Mouse (Mus musculus) forebrain, embryonic 15.5 days (tissue): ENCODE measurements around the gene Slc6a19. TPM values are rescaled to one million over a fixed set of nuclear protein-coding genes. Genes with fewer than 3 reads are reported as not detected.

Experiments used
- ATAC-seq: fragments of 200-750 bp; cut with Nextera tagmentation; replicated peaks from 2 replicates; pipeline ENCODE4 v1.8.0; 2017; ENCODE audit warnings: mild to moderate bottlenecking, moderate TSS enrichment, moderate library complexity
- H3K27ac ChIP-seq: fragments of 300-500 bp; sonication (generic); replicated peaks from 2 replicates; pipeline ENCODE4 v1.5.1; 2015; ENCODE audit warnings: mild to moderate bottlenecking, inconsistent platforms
- H3K27me3 ChIP-seq: fragments of 300-500 bp; sonication (generic); 2 replicates; pipeline ENCODE4 v1.6.1; 2015; ENCODE audit warnings: inconsistent platforms
- H3K36me3 ChIP-seq: fragments of 300-500 bp; sonication (generic); 2 replicates; pipeline ENCODE4 v1.6.1; 2015; ENCODE audit warnings: mild to moderate bottlenecking, inconsistent platforms
- H3K4me1 ChIP-seq: fragments of 300-500 bp; sonication (generic); 2 replicates; pipeline ENCODE4 v1.6.1; 2015; ENCODE audit warnings: inconsistent platforms
- H3K4me2 ChIP-seq: fragments of 300-500 bp; sonication (generic); replicated peaks from 2 replicates; pipeline ENCODE4 v1.6.1; 2015; ENCODE audit warnings: mild to moderate bottlenecking, inconsistent platforms
- H3K4me3 ChIP-seq: fragments of 300-500 bp; sonication (generic); 2 replicates; pipeline ENCODE4 v1.5.1; 2015; ENCODE audit warnings: mild to moderate bottlenecking, inconsistent platforms
- H3K9ac ChIP-seq: fragments of 300-500 bp; sonication (generic); replicated peaks from 2 replicates; pipeline ENCODE4 v1.6.1; 2015; ENCODE audit warnings: mild to moderate bottlenecking, inconsistent platforms
- H3K9me3 ChIP-seq: fragments of 300-500 bp; sonication (generic); 2 replicates; pipeline ENCODE4 v1.6.1; 2016; ENCODE audit warnings: inconsistent platforms
- WGBS: fragments of 180-500 bp; shearing (Covaris S2); methylation state at CpG from one replicate; pipeline ENCODE4 v1.1.7; 2015; ENCODE audit warnings: mixed read lengths; 5-methylcytosine and 5-hydroxymethylcytosine counted together
- polyA plus RNA-seq: library from polyadenylated mRNA; unstranded; fragments of >200 nt; fragmentation: Nextera tagmentation; extraction: Ambion mirVana; gene quantifications from 2 replicates; pipeline ENCODE4 v1.2.1, GENCODE M21; 2015

The Slc6a19 gene
- polyA plus RNA-seq, 1 experiment from 2014 or later: 0.06 TPM

DNA sequence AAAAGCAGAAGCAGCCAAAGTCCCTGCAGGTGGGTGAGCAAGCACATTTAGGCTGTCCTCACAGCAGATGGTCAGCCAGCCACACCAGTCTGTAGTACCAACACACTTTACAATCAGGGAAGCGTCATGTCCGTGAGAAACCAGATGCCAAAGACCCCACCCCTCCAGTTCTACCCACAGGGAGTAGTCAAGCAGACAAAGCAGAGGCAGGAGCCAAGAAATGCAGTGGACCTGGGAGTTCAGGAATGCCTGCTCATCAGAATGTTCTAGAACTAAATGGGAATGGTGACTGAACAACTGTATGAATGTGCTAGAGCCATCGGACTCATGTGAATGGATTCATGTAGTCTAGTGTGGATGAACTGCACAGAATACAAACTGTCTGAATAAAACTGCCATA lies 17.1 kb downstream of the Slc6a19 start:
- Histone ChIP-seq H3K9me3 (no peaks in the 10 kb centered on the region), H3K4me1 (no peaks in the 10 kb centered on the region), H3K4me3 (no peak overlapping the region), H3K27me3 (no peaks in the 10 kb centered on the region), H3K4me2 (no peak overlapping the region), H3K27ac (no peak overlapping the region), H3K36me3 (no peaks in the 10 kb centered on the region), H3K9ac (no peak overlapping the region)
- ATAC-seq: no peak
- WGBS: 72% methylated on average over 3 of the region's 3 CpGs

DNA sequence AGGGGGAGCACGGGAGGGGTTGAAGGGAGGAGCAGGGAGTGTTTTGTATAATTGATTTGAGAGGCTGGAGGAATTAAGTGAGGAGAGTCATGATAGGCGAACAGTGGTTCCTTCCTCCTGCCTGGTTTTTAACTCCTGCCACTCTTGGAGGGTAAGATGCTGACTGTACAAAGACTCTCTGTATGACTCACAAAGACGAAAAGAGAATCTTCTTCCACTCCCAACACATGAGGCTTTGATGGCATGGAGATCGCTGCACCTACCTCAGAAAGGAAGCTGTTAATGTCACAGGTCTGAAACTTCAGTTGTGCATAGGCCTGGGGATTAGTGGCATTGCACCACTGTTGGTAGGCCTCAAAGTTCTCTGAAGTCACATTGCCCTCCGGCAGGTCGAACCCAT lies 19.2 kb downstream of the Slc6a19 start:
- Histone ChIP-seq H3K4me2 (no peak overlapping the region), H3K27ac (no peak overlapping the region), H3K9ac (no peak overlapping the region), H3K27me3 (no peaks in the 10 kb centered on the region), H3K9me3 (no peaks in the 10 kb centered on the region), H3K4me1 (no peaks in the 10 kb centered on the region), H3K4me3 (no peak overlapping the region), H3K36me3 (no peaks in the 10 kb centered on the region)
- ATAC-seq: no peak
- 83% methylated on average over 6 of the region's 6 CpGs for WGBS

DNA sequence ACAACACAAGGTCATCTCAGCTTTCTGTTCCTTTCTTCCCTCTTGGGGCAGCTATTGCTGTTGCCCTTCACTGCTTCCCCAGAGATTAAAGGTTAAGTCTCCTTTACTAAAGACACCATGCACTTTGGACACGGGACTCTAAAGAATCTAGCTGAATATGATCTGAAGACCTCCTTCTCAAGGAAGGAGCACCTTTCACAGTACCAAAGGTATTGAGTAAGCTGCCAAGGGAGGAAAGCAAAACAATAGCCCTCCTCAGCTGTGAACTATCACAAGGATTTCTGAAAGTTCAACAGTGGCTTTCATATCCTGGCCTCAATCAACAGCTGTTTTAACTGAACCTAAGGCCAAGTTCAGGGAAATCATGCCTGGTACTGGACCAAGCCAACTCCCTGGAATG lies 20.3 kb downstream of the Slc6a19 start:
- H3K27ac ChIP-seq: no peak overlapping the region
- no peaks in the 10 kb centered on the region for H3K27me3 ChIP-seq
- no peaks in the 10 kb centered on the region for H3K4me1 ChIP-seq
- H3K9ac ChIP-seq: no peak overlapping the region
- 74% methylated on average over 1 of the region's 1 CpGs for WGBS
- no peak for ATAC-seq
- H3K36me3 ChIP-seq: no peaks in the 10 kb centered on the region
- H3K4me2 ChIP-seq: no peak overlapping the region
- no peaks in the 10 kb centered on the region for H3K9me3 ChIP-seq
- no peak overlapping the region for H3K4me3 ChIP-seq

DNA sequence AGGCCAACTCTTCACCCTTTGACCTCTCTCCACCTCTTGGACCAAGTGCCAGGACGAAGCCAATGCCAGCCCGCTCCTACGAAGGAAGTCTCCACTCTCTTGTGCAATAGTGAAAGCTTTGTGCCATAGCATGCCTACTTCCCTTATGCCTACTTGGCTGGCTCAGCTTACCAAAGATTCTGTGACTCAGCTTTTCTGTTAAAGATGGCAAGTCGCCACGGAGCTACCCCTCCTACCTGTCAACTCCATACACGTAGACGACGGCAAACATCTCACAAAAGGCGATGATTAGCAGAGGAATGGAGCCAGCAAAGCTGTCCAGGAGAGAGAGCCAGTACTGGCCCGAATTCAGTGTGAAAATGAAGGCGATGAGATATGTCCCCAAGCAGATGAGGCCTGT lies 21.0 kb downstream of the Slc6a19 start:
- WGBS: 79% methylated on average over 11 of the region's 11 CpGs
- no peak for ATAC-seq
- no peaks in the 10 kb centered on the region for H3K36me3 ChIP-seq

DNA sequence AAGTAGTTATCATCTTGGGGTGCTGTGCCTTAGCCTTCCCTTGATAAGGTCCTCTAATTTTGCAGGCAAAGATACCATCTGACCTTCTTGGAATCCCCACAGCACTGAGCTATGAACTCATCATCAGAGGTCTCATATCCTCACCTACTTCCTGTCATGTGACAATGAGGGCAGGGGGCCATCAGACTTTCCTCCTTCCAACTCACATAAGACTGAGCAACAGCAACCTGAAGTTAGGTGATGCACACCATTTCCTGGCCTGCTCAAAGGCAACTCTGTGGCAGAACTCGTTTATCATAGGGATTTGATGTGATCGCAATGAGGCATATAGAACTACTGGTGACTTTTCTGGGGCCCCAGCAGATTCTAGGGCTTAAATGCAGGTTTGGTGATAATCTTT lies 22.4 kb downstream of the Slc6a19 start:
- no peaks in the 10 kb centered on the region for H3K9me3 ChIP-seq

More for the DNA sequence above, 21.0 kb downstream of the Slc6a19 start:
- no peaks in the 10 kb centered on the region for H3K9me3 ChIP-seq
- no peaks in the 10 kb centered on the region for H3K27me3 ChIP-seq
- H3K4me2 ChIP-seq: no peak overlapping the region
- H3K4me3 ChIP-seq: no peak overlapping the region
- H3K4me1 ChIP-seq: no peaks in the 10 kb centered on the region
- H3K9ac ChIP-seq: no peak overlapping the region
- H3K27ac ChIP-seq: no peak overlapping the region

DNA sequence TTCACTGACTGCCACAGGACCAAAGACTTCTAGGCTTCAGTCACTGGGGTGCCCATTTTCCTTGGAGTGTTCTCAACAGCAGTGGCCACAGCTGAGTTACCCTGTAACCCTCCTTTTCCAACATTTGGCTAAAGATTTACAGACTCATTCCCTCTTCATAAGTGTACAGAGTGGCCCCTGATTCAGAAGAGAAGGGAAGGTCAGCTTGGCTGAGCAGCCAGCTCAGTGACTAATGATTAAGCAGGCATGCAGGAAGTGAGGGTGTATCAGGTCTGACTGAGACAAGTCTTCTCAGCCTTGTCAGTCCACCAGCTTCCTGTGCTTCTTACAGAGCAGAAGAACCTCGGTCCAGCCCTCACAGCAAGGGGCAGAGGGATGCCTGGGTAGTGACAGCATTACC lies 24.3 kb downstream of the Slc6a19 start:
- 48% methylated on average over 1 of the region's 1 CpGs for WGBS
- Histone ChIP-seq H3K36me3 (no peaks in the 10 kb centered on the region), H3K4me2 (no peak overlapping the region), H3K4me3 (no peak overlapping the region), H3K4me1 (no peaks in the 10 kb centered on the region), H3K9ac (no peak overlapping the region), H3K27ac (no peak overlapping the region), H3K27me3 (no peaks in the 10 kb centered on the region), H3K9me3 (no peaks in the 10 kb centered on the region)
- ATAC-seq: no peak

More for the DNA sequence above, 22.4 kb downstream of the Slc6a19 start:
- no peaks in the 10 kb centered on the region for H3K36me3 ChIP-seq
- H3K4me2 ChIP-seq: no peak overlapping the region
- no peaks in the 10 kb centered on the region for H3K4me1 ChIP-seq
- H3K27me3 ChIP-seq: no peaks in the 10 kb centered on the region
- no peak overlapping the region for H3K4me3 ChIP-seq
- 87% methylated on average over 2 of the region's 2 CpGs for WGBS
- no peak overlapping the region for H3K9ac ChIP-seq
- H3K27ac ChIP-seq: no peak overlapping the region
- ATAC-seq: no peak

DNA sequence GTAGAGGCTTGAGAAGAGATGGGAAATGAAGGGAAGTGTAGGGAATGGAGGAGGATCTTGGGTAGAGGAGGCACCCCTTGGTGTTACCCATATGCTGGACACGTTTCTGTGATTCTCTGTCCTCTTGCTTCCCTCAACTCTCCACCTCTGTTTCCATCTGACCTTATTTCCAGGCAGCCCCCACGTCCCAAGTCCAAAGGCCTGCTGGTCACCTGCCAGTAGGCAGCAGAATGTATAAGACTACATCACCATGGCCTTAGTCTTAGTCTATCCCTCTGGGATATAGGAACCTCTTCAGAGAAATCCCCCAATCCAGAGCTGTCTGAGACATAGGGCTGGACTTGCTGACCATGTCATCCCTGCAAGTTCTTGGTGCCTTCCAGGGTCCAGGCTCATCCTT lies 25.4 kb downstream of the Slc6a19 start:
- Histone ChIP-seq H3K27me3 (no peaks in the 10 kb centered on the region), H3K27ac (no peak overlapping the region), H3K4me3 (no peak overlapping the region), H3K4me1 (no peaks in the 10 kb centered on the region), H3K9ac (no peak overlapping the region), H3K4me2 (no peak overlapping the region), H3K9me3 (no peaks in the 10 kb centered on the region), H3K36me3 (no peaks in the 10 kb centered on the region)
- no peak for ATAC-seq
- 48% methylated on average over 2 of the region's 2 CpGs for WGBS

DNA sequence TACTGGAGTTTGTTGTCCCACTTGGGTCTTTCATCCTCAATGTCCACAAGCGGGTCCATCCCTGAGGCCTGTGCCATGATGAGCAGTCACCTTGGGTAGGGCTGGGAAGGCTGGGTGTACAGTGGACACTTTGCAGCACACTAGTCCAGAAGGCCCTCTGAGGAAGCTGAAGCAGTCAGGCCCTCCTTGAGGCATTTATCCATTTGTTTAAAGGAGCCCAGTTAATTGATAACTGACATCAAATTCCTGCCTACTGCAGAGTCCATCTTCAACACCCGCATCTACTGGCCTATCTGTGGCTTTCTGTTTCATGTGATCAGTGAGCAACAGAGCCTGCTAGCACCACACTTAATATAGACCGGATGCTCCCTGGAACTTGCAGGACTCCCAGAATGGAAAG lies 26.8 kb downstream of the Slc6a19 start, which contains the start of gene Slc6a18:
Slc6a18 (minus strand) TSS at position 171 of the 400 bp plus-strand sequence.
- no peak within 1 kb of the TSS for H3K27ac ChIP-seq
- WGBS: 89% methylated on average over 3 of the region's 3 CpGs
- H3K4me2 ChIP-seq: no peak within 1 kb of the TSS
- H3K36me3 ChIP-seq: no peaks in the 10 kb centered on the region
- no peak for ATAC-seq
- H3K4me3 ChIP-seq: no peak within 1 kb of the TSS
- H3K4me1 ChIP-seq: no peaks in the 10 kb centered on the region
- no peak within 1 kb of the TSS for H3K9ac ChIP-seq
- H3K27me3 ChIP-seq: no peaks in the 10 kb centered on the region
- no peaks in the 10 kb centered on the region for H3K9me3 ChIP-seq

DNA sequence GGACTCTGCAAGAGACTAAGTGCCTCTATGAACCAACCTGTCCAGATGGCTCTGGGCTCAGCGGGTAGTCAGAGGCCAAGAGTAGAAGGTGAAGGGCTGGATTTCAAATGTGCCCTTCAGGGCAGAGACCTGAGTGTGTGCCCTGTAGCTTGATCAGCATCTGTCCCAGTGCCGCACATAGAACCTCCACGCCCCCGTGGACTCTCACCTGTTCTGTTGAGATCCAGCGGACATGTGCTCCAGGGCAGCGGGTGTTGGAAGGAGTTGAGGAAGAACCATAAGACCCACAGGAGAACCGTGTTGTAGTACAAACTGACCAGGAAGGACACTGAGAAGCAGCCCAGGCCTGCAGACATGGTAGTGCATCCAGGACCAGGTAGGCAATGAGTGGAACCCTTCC lies 29.5 kb downstream of the Slc6a19 start:
- WGBS: 90% methylated on average over 7 of the region's 7 CpGs
- Histone ChIP-seq H3K4me1 (no peaks in the 10 kb centered on the region), H3K27me3 (no peaks in the 10 kb centered on the region), H3K4me2 (no peak overlapping the region), H3K9ac (no peak overlapping the region), H3K27ac (no peak overlapping the region), H3K4me3 (no peak overlapping the region), H3K9me3 (no peaks in the 10 kb centered on the region), H3K36me3 (no peaks in the 10 kb centered on the region)
- ATAC-seq: no peak

DNA sequence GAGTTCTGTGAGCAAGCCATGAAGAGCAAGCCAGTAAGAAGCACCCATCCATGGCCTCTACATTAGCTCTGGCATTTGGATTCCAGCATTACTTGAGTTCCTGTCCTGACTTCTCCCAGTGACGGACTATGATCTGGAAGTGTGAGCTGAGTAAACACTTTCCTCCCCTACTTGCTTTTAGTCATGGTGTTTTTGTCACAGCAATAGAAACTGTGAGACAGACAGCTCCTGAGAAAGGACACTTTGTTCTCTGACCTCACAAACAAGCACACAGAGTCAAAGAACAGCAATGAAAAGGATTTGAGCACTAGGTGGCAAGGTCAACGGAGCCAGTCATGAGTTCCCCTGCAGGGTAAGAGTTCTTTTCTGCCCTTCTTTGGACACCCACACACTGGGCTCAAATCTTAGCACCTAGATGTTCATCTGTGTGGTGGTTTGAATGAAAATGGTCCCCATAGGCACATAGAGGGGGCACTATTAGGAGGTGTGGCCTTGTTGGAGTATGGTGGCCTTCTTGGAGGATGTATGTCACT lies 44.4 kb downstream of the Slc6a19 start:
- H3K36me3 ChIP-seq: no peaks in the 10 kb centered on the region
- no peak for ATAC-seq
- WGBS: 78% methylated on average over 2 of the region's 2 CpGs
- H3K9me3 ChIP-seq: no peaks in the 10 kb centered on the region
- H3K4me2 ChIP-seq: no peak overlapping the region
- no peak overlapping the region for H3K27ac ChIP-seq
- no peaks in the 10 kb centered on the region for H3K27me3 ChIP-seq
- no peak overlapping the region for H3K9ac ChIP-seq
- no peaks in the 10 kb centered on the region for H3K4me1 ChIP-seq
- no peak overlapping the region for H3K4me3 ChIP-seq

DNA sequence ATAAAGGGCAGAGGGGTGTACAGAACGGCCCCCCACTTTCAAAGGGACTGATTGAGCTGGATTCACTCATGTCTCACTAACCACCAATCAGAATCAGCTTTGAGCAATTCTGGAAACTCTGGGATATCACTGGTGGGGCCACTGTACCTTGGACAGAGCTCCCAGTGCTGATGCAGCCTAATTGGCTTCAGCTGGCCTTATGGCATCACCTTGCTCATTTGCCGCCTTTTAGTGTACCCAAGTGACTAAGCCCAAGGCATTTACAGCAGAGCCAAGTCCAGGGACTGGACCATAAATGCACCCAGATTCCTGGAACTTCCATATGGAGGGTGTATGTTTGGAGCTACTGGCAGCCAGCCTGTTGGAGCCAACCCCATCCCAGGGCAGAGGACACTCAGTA lies 45.7 kb downstream of the Slc6a19 start:
- WGBS: 57% methylated on average over 2 of the region's 2 CpGs
- ATAC-seq: no peak
- H3K4me2 ChIP-seq: no peak overlapping the region

DNA sequence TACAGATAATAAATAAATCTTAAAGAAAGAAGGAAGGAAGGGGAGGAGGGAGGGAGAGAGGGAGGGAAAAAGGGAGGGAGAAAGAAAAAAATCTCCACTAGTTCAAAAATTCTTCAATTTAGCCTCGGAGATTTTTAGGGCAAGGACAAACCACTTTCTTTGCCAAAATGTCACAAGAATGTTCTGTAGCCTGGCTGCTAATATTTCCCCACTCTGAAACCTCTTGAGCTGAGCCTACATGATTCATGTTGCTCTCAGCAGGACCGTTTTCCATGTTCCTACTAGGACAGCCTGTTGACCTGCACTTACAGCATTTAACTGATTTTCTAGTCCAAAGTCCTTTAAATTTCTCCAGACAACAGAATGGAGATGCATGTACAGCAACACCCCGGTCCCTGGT lies 49.7 kb downstream of the Slc6a19 start:
- Histone ChIP-seq H3K9me3 (no peaks in the 10 kb centered on the region), H3K9ac (no peak overlapping the region), H3K4me3 (no peak overlapping the region), H3K27me3 (no peaks in the 10 kb centered on the region), H3K4me2 (no peak overlapping the region), H3K27ac (no peak overlapping the region), H3K4me1 (no peaks in the 10 kb centered on the region), H3K36me3 (0 out of 2 replicates have a peak, but pooled peaks cover 3% of the 10 kb centered on the region)
- no peak for ATAC-seq
- 77% methylated on average over 3 of the region's 3 CpGs for WGBS

More for the DNA sequence above, 45.7 kb downstream of the Slc6a19 start:
- no peaks in the 10 kb centered on the region for H3K36me3 ChIP-seq
- no peaks in the 10 kb centered on the region for H3K27me3 ChIP-seq
- no peak overlapping the region for H3K27ac ChIP-seq
- no peaks in the 10 kb centered on the region for H3K4me1 ChIP-seq
- H3K9me3 ChIP-seq: no peaks in the 10 kb centered on the region
- H3K9ac ChIP-seq: no peak overlapping the region
- H3K4me3 ChIP-seq: no peak overlapping the region

DNA sequence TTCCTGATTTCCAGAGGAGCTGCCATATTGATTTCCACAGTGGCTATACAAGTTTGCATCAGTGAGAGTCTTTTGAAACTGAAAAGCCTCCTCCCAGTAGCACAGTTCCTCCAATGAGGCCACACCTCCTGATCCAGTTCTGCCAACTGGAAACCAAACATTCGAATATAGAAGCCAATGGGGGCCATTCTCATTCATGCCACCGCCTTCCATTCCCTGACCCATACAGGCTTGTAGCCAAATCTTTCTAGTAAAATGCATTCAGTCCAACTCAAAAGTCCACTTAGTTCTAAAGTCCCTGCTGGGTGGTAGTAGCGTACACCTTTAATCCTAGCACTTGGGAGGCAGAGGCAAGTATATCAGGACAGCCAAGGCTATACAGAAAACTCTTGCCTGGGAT lies 51.4 kb downstream of the Slc6a19 start:
- Histone ChIP-seq H3K4me1 (no peaks in the 10 kb centered on the region), H3K27ac (no peak overlapping the region), H3K4me3 (no peak overlapping the region), H3K36me3 (0 out of 2 replicates have a peak, but pooled peaks cover 5% of the 10 kb centered on the region), H3K4me2 (no peak overlapping the region), H3K9me3 (no peaks in the 10 kb centered on the region), H3K9ac (no peak overlapping the region), H3K27me3 (no peaks in the 10 kb centered on the region)
- ATAC-seq: no peak
- WGBS: 81% methylated on average over 3 of the region's 3 CpGs
